Mouse (Mus musculus) neural tube, embryonic 11.5 days (tissue): ENCODE measurements around the gene Fxyd7. TPM values are rescaled to one million over a fixed set of nuclear protein-coding genes. Genes with fewer than 3 reads are reported as not detected.
A peak's percentile ranks its signal among the peaks of the same experiment; 100 is the strongest.

ENCODE experiments used
- ATAC-seq: fragments of 200-750 bp; cut with Nextera tagmentation; 2 replicates; pipeline ENCODE4 v1.8.0; 2017; ENCODE audit warnings: moderate number of reproducible peaks, mild to moderate bottlenecking, moderate TSS enrichment, moderate library complexity; ENCODE audit not compliant: insufficient read depth, low FRiP score, low TSS enrichment
- DNase-seq: peaks from one replicate; pipeline ENCODE4 v3.0.0-alpha.2; 2015; ENCODE audit warnings: low spot score
- H3K27ac ChIP-seq: fragments of 300-500 bp; sonication (generic); 2 replicates; pipeline ENCODE4 v1.5.1; 2014; ENCODE audit warnings: low read depth, mild to moderate bottlenecking, low read length
- H3K27me3 ChIP-seq: fragments of 300-500 bp; sonication (generic); 2 replicates; pipeline ENCODE4 v1.6.1; 2014; ENCODE audit warnings: mild to moderate bottlenecking, low read length, mixed read lengths; ENCODE audit not compliant: control insufficient read depth, insufficient read depth
- H3K36me3 ChIP-seq: fragments of 300-500 bp; sonication (generic); 2 replicates; pipeline ENCODE4 v1.6.1; 2014; ENCODE audit warnings: mild to moderate bottlenecking, low read length, moderate library complexity, mixed read lengths; ENCODE audit not compliant: control insufficient read depth, insufficient read depth
- H3K4me1 ChIP-seq: fragments of 300-500 bp; sonication (generic); 2 replicates; pipeline ENCODE4 v1.6.1; 2014; ENCODE audit warnings: low read length, mixed read lengths; ENCODE audit not compliant: control insufficient read depth, insufficient read depth
- H3K4me2 ChIP-seq: fragments of 300-500 bp; sonication (generic); 2 replicates; pipeline ENCODE4 v1.6.1; 2014; ENCODE audit warnings: low read depth, mild to moderate bottlenecking, moderate library complexity
- H3K4me3 ChIP-seq: fragments of 300-500 bp; sonication (generic); 2 replicates; pipeline ENCODE4 v1.5.1; 2014; ENCODE audit warnings: low read depth, low read length
- H3K9ac ChIP-seq: fragments of 300-500 bp; sonication (generic); 2 replicates; pipeline ENCODE4 v1.6.1; 2014; ENCODE audit warnings: mild to moderate bottlenecking, low read length
- H3K9me3 ChIP-seq: fragments of 300-500 bp; sonication (generic); 2 replicates; pipeline ENCODE4 v1.6.1; 2016; ENCODE audit warnings: low read length; ENCODE audit not compliant: control insufficient read depth
- WGBS: fragments of 180-500 bp; shearing (Covaris S2); extraction: QIAGEN DNeasy Blood & Tissue Kit; methylation state at CpG from one replicate; pipeline ENCODE4 v1.1.7; 2014; 5-methylcytosine and 5-hydroxymethylcytosine counted together
- polyA plus RNA-seq: library from polyadenylated mRNA; unstranded; fragments of >200 nt; fragmentation: Nextera tagmentation; extraction: Ambion mirVana; gene quantifications from 2 replicates; pipeline ENCODE4 v1.2.1, GENCODE M21; 2014

Fxyd7 gene
- polyA plus RNA-seq, result 30.5 and 36.5 TPM in 2 replicates

DNA sequence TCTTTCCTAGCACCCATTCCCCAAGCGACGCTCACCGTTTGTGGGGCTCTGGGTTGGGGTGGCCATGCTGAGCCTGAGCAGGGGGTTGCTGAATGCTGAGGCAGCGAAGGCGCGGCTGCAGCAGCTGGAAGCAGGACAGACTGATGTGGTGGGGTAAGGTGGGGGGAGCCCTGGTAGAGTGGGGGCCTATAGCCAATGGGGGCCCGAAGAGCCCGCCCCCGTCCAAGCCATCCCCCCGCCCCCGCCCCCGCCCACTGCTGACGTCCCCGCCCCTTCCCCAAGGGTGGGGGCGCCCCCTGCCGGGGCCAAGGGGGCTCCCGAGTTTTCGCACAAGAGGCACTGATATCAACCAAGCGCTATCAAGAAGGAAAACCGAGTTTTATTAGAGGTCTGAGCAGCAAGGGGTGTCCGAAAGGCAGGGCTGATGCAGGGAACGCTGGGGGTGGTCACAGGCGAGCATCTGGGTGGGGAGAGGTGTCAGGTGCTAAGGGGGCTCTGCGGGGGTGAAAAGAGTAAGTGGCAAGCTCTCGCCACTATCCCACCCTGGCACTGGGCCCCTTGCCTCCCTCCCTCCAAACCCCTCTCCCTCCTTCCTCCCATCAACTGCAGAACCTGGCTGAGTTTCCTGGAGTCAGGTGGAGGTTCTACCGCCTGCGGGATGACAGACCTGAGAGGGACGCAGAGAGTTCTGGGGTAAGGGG, at the start of gene Fxyd7:
Gene Fxyd7 (minus strand): TSS at position 147 of the 701 bp plus-strand sequence.
- Histone ChIP-seq H3K36me3 (no peaks in the 10 kb centered on the region), H3K27me3 (peaks cover 48% of the 10 kb centered on the region), H3K9ac (no peak within 1 kb of the TSS), H3K4me2 (peak within 1 kb of the TSS; percentile 33), H3K4me1 (peaks cover 15% of the 10 kb centered on the region), H3K27ac (no peak within 1 kb of the TSS), H3K9me3 (no peaks in the 10 kb centered on the region), H3K4me3 (peak within 1 kb of the TSS; percentile 15; the same call in 1 of the 2 replicates)
- DNase-seq, result no peak
- ATAC-seq, result no peak
- under 1% methylated on average over 24 of the region's 28 CpGs for WGBS

DNA sequence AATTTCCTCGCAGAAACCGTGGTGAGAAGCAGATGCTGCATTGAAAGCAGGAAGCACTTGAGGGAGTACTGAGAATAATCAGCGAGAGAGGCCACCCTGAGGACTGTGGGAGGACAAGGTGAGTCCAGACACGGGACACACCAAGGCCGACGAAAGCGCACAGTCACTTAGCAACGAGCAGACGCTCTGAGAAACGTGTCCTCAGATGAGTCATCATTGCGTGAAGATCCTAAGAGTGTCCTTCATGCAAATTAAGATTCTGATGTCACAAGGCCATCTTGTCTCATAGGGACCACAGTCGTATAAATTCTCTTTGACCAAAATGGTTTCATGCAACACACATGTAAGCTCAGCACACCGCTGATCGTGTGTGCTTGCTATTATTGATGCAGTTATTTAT, 49.5 kb upstream of the Fxyd7 start:
- Histone ChIP-seq H3K27ac (no peak overlapping the region), H3K36me3 (no peaks in the 10 kb centered on the region), H3K4me1 (no peaks in the 10 kb centered on the region), H3K4me3 (no peak overlapping the region), H3K9ac (no peak overlapping the region), H3K9me3 (no peaks in the 10 kb centered on the region), H3K27me3 (no peaks in the 10 kb centered on the region), H3K4me2 (no peak overlapping the region)
- ATAC-seq (no peak), DNase-seq (no peak)
- 86% methylated on average over 14 of the region's 14 CpGs for WGBS

DNA sequence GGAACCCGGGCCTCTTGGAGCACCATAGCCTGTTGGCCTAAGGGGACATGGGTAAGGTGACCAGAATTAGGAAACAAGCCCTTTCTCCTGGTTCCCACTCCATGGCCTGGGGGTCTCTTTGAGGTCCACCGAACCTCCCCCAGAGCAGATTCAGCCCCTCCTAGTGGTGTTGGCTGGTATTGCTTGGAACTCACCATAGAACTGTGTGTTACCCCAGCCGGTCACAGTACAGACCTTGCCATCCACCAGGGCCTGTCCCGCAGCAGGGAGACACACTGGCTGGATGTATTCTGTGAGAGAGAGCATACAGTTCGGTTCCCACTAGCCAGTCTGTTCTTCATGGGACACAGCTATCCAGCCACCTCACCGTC, 48.3 kb upstream of the Fxyd7 start:
- 85% methylated on average over 6 of the region's 6 CpGs for whole genome bisulfite sequencing
- H3K9ac ChIP-seq, result no peak overlapping the region
- no peaks in the 10 kb centered on the region for H3K36me3 ChIP-seq
- ATAC-seq, result no peak
- no peak overlapping the region for H3K4me3 ChIP-seq
- H3K4me1 ChIP-seq, result no peaks in the 10 kb centered on the region
- no peaks in the 10 kb centered on the region for H3K27me3 ChIP-seq
- no peak overlapping the region for H3K27ac ChIP-seq
- no peaks in the 10 kb centered on the region for H3K9me3 ChIP-seq
- H3K4me2 ChIP-seq, result no peak overlapping the region
- no peak for DNase-seq

DNA sequence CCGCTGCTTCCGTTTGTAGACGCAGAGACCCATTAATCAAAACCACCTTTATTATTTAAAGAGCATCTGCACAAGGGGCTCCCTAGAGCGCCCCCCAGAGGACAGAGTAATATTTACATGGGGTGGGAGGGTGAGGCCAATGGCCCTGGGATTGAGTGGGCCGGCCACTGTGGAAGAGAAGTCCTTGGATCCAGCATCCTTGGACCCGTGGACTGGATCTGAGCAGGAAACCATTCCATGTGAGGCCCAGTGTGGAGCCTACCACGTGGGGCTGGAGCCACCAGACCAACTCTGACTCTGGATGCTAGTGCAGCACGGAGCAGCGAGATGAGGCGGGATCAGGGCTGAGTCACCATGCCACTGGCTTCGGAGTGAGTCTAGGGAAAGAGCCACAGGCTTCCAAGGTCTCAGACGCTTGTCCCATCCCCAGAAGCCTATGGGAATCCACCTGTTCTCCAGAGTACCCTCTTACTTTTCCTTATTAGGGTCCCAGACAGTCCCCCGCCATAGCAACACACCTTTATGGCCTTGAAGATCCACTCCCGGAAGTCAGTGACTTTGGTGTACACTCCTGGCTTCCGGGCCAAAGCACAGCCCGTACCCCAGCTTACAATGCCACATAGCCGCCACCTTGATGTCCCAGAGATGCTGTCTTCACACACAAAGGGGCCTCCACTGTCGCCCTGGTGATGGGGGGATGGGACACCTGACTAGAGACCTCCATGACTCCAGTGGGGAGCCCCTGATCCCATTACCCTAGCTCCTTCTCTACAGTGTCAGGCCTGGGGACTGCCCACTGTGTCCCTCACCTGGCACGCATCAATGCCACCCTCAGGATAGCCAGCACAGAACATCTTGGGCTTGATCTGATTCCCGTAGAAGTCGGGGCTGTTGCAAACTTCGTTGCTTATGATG, 47.7 kb upstream of the Fxyd7 start:
- no peak overlapping the region for H3K9ac ChIP-seq
- peak; percentile 14 for DNase-seq
- H3K9me3 ChIP-seq, result no peaks in the 10 kb centered on the region
- no peak overlapping the region for H3K4me3 ChIP-seq
- no peaks in the 10 kb centered on the region for H3K27me3 ChIP-seq
- no peaks in the 10 kb centered on the region for H3K4me1 ChIP-seq
- WGBS, result 80% methylated on average over 22 of the region's 22 CpGs
- ATAC-seq, result no peak
- no peak overlapping the region for H3K27ac ChIP-seq
- H3K4me2 ChIP-seq, result no peak overlapping the region
- H3K36me3 ChIP-seq, result no peaks in the 10 kb centered on the region

DNA sequence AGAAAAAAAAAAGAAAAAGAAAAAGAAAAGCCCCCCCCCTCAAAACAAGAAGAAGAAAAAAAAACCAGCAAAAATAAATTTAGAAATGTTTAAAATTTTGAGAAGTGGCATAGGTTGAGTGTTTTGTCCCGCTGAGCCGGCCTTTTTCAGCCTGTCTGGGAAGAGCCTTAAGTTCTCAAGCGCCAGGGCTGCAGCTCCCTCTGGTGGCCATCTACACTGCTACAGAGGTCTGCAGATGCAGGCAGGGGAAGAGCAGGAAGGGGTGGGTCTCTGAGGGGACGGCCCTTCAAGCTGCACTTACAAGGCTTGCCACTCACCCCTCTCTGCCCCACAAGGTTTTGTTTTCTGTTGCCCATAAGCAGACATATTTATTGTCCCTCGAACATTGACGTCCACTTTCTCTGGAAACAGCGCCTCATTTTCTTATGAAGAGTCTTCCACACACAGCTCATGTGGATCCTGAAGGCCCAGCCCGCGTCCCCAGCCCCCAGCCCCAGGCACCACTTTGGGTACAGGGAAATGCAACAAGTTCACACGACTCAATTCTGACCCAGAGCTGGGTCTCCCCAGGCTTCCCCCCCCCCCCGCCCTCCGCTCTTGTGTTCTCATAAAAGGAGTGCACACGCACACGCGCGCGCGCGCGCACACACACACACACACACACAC, 46.4 kb upstream of the Fxyd7 start:
- no peak overlapping the region for H3K27ac ChIP-seq
- H3K9ac ChIP-seq, result no peak overlapping the region
- H3K4me2 ChIP-seq, result peak overlapping the region; percentile 29; the same call in 1 of the 2 replicates
- no peaks in the 10 kb centered on the region for H3K4me1 ChIP-seq
- DNase-seq, result peak; percentile 92
- 0 out of 2 replicates have a peak overlapping the region, but pooled peaks have one; percentile 1 for H3K4me3 ChIP-seq
- H3K9me3 ChIP-seq, result no peaks in the 10 kb centered on the region
- H3K27me3 ChIP-seq, result no peaks in the 10 kb centered on the region
- ATAC-seq, result peak; percentile 91
- no peaks in the 10 kb centered on the region for H3K36me3 ChIP-seq
- WGBS, result 19% methylated on average over 11 of the region's 20 CpGs

DNA sequence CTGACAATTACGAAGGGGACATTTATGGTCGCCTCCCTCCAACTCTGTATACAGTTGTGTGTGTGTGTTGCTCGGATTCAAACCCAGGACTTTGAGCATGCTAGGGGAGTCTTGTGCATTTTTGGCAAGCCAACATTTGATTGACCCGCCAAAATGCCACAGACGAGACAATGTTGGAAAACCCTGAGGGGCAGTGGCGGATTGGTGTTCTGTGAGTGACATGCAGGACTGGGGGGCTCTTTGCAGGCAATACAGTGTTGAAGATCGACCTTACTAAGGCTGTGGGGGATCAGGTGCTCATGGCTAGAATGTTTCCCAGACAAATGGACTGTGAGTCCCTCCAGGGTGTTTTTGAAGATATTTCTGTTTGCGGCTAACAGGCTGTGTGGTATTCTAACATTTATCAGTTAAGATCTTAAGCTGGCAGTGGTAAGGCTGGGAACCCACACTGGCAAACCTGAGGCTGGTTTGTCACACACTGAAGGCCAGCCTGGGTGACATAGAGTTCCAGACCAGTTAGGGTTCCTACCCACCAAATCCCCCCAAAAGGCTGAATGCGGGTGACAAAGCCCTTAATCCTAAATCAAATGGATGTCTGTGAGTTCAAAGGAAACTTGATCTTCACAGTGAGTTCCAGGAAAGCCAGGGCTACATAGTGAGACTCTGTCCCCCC, 45.8 kb upstream of the Fxyd7 start:
- no peaks in the 10 kb centered on the region for H3K4me1 ChIP-seq
- H3K9ac ChIP-seq, result no peak overlapping the region
- DNase-seq, result no peak
- no peaks in the 10 kb centered on the region for H3K9me3 ChIP-seq
- no peaks in the 10 kb centered on the region for H3K27me3 ChIP-seq
- no peaks in the 10 kb centered on the region for H3K36me3 ChIP-seq
- H3K27ac ChIP-seq, result no peak overlapping the region
- no peak overlapping the region for H3K4me3 ChIP-seq
- 72% methylated on average over 9 of the region's 9 CpGs for WGBS
- ATAC-seq, result no peak
- H3K4me2 ChIP-seq, result no peak overlapping the region

DNA sequence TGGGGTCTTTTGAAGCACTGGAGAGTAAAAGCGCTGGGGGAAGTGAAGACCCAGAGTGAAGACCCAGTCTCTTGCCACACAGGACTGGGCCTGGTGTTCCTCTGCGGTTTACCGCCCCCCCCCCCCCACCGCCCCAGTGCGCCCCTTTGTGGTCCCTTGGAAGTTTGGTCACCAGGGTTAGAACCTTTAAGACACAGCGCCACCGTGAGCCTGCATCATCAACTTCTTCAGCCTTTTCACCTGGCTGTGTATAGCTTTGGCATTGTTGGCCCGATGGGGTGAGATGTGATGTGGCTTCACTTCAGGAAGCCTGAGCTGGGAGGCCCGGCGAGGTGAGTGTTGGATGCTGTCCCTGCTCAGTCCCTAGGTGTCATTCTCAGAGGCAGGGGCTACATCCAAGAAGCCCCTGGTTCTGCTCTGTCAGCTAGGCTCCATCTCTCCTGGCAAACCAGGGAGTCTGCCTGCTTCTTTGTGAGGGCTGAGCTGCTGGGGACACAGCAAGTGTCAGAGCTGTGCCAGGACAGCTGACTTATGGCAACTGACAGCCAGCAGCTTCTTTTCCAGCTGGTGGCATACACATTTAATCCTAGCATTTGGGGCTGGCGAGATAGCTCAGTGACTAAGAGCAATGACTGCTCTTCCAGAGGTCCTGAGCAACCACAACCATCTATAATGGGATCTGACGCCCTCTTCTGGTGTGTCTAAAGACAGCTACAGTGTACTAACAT, 43.7 kb upstream of the Fxyd7 start:
- WGBS, result 29% methylated on average over 12 of the region's 12 CpGs
- Histone ChIP-seq H3K36me3 (no peaks in the 10 kb centered on the region), H3K4me1 (no peaks in the 10 kb centered on the region), H3K9ac (no peak overlapping the region), H3K4me2 (no peak overlapping the region), H3K27me3 (no peaks in the 10 kb centered on the region), H3K9me3 (no peaks in the 10 kb centered on the region), H3K27ac (no peak overlapping the region), H3K4me3 (no peak overlapping the region)
- no peak for ATAC-seq
- no peak for DNase-seq

DNA sequence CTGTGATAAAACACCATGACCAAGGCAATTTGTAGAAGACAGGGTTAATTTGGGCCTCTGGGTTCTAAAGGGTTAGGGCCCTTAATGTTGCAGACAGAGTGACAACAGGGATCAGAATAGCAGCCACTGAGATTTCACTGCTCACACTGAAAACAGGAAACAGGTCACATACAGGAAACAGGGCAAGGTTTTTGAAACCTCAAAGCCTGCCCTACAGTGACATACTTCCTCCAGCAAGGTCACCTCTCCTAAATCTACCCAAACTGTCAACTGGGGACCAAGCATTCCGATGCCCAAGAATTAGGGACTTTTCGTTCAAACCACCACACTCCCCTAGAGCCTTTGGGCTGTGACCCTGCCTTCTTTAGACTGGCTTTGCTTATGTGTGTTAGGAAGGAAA, 38.5 kb upstream of the Fxyd7 start:
- no peak overlapping the region for H3K9ac ChIP-seq
- no peak overlapping the region for H3K4me3 ChIP-seq
- H3K36me3 ChIP-seq, result no peaks in the 10 kb centered on the region
- no peak overlapping the region for H3K27ac ChIP-seq
- 96% methylated on average over 2 of the region's 2 CpGs for whole genome bisulfite sequencing
- no peaks in the 10 kb centered on the region for H3K9me3 ChIP-seq
- DNase-seq (no peak), ATAC-seq (no peak)
- H3K4me2 ChIP-seq, result no peak overlapping the region
- H3K4me1 ChIP-seq, result no peaks in the 10 kb centered on the region
- H3K27me3 ChIP-seq, result no peaks in the 10 kb centered on the region
